Mouse (Mus musculus) ES-E14 (cell line): ENCODE measurements at regions not wholly inside any gene's neighbourhood (a gene's known extent, or its start where the extent isn't known, plus 50 kb on each side); places are given as distances from the start of the nearest gene placed in this dataset.

Experiments
- DNase-seq: peaks from one replicate; pipeline ENCODE4 v3.0.0-alpha.2; 2013; ENCODE audit warnings: low read depth, low spot score
- H3K27ac ChIP-seq: 2 replicates; pipeline ENCODE4 v1.5.1; 2012; ENCODE audit warnings: low read depth, mild to moderate bottlenecking, low read length, moderate library complexity, mixed read lengths; ENCODE audit not compliant: poor library complexity, insufficient read depth, severe bottlenecking
- H3K36me3 ChIP-seq: 2 replicates; pipeline ENCODE4 v1.6.1; 2012; ENCODE audit warnings: mild to moderate bottlenecking, low read length, moderate library complexity, mixed read lengths; ENCODE audit not compliant: control insufficient read depth, poor library complexity, insufficient read depth, severe bottlenecking
- H3K4me1 ChIP-seq, 2 experiments: fragments of 150-350 bp in 1 of 2; sonication (generic) in 1 of 2; 2 replicates each; pipeline ENCODE4 v1.6.1; 2012; ENCODE audit warnings: low read length in 2 of 2, mild to moderate bottlenecking in 1 of 2, mixed read lengths in 1 of 2; ENCODE audit not compliant: control insufficient read depth in 2 of 2, insufficient read depth in 2 of 2, poor library complexity in 1 of 2
- H3K4me3 ChIP-seq, 2 experiments: fragments of 150-350 bp in 1 of 2; sonication (generic) in 1 of 2; 2 replicates each; pipeline ENCODE4 v1.5.1; 2012; ENCODE audit warnings: low read length in 2 of 2, low read depth in 1 of 2, mild to moderate bottlenecking in 1 of 2, mixed read lengths in 1 of 2; ENCODE audit not compliant: insufficient read depth in 1 of 2, poor library complexity in 1 of 2, severe bottlenecking in 1 of 2
- H3K9ac ChIP-seq: 2 replicates; pipeline ENCODE4 v1.6.1; 2012; ENCODE audit warnings: low read depth, mild to moderate bottlenecking, low read length, mixed read lengths; ENCODE audit not compliant: poor library complexity, insufficient read depth, severe bottlenecking
- H3K9me3 ChIP-seq: fragments of 150-350 bp; sonication (generic); 2 replicates; pipeline ENCODE4 v1.6.1; 2012; ENCODE audit warnings: low read depth, mild to moderate bottlenecking, low read length; ENCODE audit not compliant: control insufficient read depth, insufficient read depth
- CHD2 ChIP-seq: IDR thresholded peaks from 2 replicates; pipeline ENCODE4 v1.6.1; 2014; ENCODE audit warnings: mild to moderate bottlenecking, low read depth, low read length, inconsistent platforms
- HCFC1 ChIP-seq: IDR thresholded peaks from 2 replicates; pipeline ENCODE4 v1.6.1; 2012; ENCODE audit warnings: low read length, inconsistent platforms, borderline replicate concordance; ENCODE audit not compliant: insufficient read depth
- MAFK ChIP-seq: IDR thresholded peaks from 2 replicates; pipeline ENCODE4 v1.6.1; 2014; ENCODE audit warnings: mild to moderate bottlenecking, low read depth, low read length, inconsistent platforms; ENCODE audit not compliant: insufficient read depth
- ZC3H11A ChIP-seq: IDR thresholded peaks from 2 replicates; pipeline ENCODE4 v1.6.1; 2012; ENCODE audit warnings: low read depth, mild to moderate bottlenecking, inconsistent platforms, low read length, borderline replicate concordance
- ZNF384 ChIP-seq: IDR thresholded peaks from 2 replicates; pipeline ENCODE4 v1.6.1; 2012; ENCODE audit warnings: low read depth, low read length, inconsistent platforms
- in situ Hi-C, 2 experiments: fragments of 600-800 bp; cut with MboI; formaldehyde crosslinking; loops; one replicate each; pipeline ENCODE4 v1.15.1; 2025; ENCODE audit warnings: low sequenced_read_pairs in 2 of 2, inconsistent platforms in 1 of 2; ENCODE audit not compliant: unreplicated experiment in 2 of 2

- Histone ChIP-seq H3K36me3 (no peaks in the 10 kb centered on the region), H3K9me3 (no peaks in the 10 kb centered on the region), H3K4me1 (peaks cover 0 to 3% of the 10 kb centered on the region in 2 experiments; a peak in 1 of 4 replicates), H3K4me3 (no peak overlapping the region), H3K27ac (no peak overlapping the region; the same call in 1 of the 2 replicates), H3K9ac (no peak overlapping the region)
- DNase-seq, result peak; percentile 51
- in situ Hi-C loops, result no loop called here
- TF ChIP-seq HCFC1 (no peak), MAFK (no peak), ZC3H11A (no peak), CHD2 (no peak), ZNF384 (no peak)
Measured at GRCm38 (mm10) chr6:25032878-25033509, 76.9 kb upstream of the Tmem229a start.

- Histone ChIP-seq H3K9me3 (no peaks in the 10 kb centered on the region), H3K4me3 (no peak overlapping the region), H3K36me3 (no peaks in the 10 kb centered on the region), H3K27ac (no peak overlapping the region), H3K4me1 (no peaks in the 10 kb centered on the region), H3K9ac (no peak overlapping the region)
- in situ Hi-C loops, result no loop called here
- TF ChIP-seq ZC3H11A, result no peak
- TF ChIP-seq ZNF384, result no peak
- TF ChIP-seq MAFK, result no peak
- TF ChIP-seq CHD2, result no peak
- TF ChIP-seq HCFC1, result no peak
- no peak for DNase-seq
Measured at GRCm38 (mm10) chr6:25026953-25027352, 70.9 kb upstream of the Tmem229a start.

GRCm38 (mm10) chr6:25020005-25020772, 64.1 kb upstream of the Tmem229a start:
- H3K4me3 ChIP-seq, result no peak overlapping the region
- no peaks in the 10 kb centered on the region for H3K36me3 ChIP-seq
- peak; percentile 62; the same call in 1 of the 2 replicates for TF ChIP-seq ZC3H11A
- no peak for TF ChIP-seq ZNF384
- no peak overlapping the region for H3K27ac ChIP-seq
- no peaks in the 10 kb centered on the region for H3K4me1 ChIP-seq
- in situ Hi-C loops, result no loop called here
- H3K9ac ChIP-seq, result no peak overlapping the region
- no peaks in the 10 kb centered on the region for H3K9me3 ChIP-seq
- peak; percentile 13 for DNase-seq

GRCm38 (mm10) chr6:25013288-25013606, 57.1 kb upstream of the Tmem229a start:
- no peak for DNase-seq
- H3K4me1 ChIP-seq, result no peaks in the 10 kb centered on the region
- no peak for TF ChIP-seq MAFK
- TF ChIP-seq ZNF384, result no peak
- no peak overlapping the region for H3K4me3 ChIP-seq
- in situ Hi-C loops, result no loop called here
- H3K9me3 ChIP-seq, result no peaks in the 10 kb centered on the region
- H3K36me3 ChIP-seq, result no peaks in the 10 kb centered on the region
- no peak overlapping the region for H3K9ac ChIP-seq
- no peak overlapping the region for H3K27ac ChIP-seq
